Mouse (Mus musculus): Measurements from ENCODE around the gene Dock2. TPM values are rescaled to one million over a fixed set of nuclear protein-coding genes. Genes with fewer than 3 reads are reported as not detected.

Gene Dock2
- polyA plus RNA-seq, 1 experiment from 2014 or later = 3.9 TPM

GRCm38 (mm10) chr11:34397661-34398060 is 386.0 kb downstream of the Dock2 start:
- ATAC-seq = no peak
- Histone ChIP-seq H3K9ac (replicated peaks) (no peak overlapping the region), H3K9me3 (ENCODE audit: low read length) (no peaks in the 10 kb centered on the region), H3K4me3 (ENCODE audit: low read depth, low read length) (no peak overlapping the region), H3K4me2 (ENCODE audit: low read depth, low read length) (no peak overlapping the region), H3K27ac (ENCODE audit: low read depth) (no peak overlapping the region), H3K27me3 (ENCODE audit: insufficient read depth, low read length) (no peaks in the 10 kb centered on the region), H3K36me3 (replicated peaks; ENCODE audit: insufficient read depth, low read length) (no peaks in the 10 kb centered on the region), H3K4me1 (ENCODE audit: insufficient read depth) (no peaks in the 10 kb centered on the region)
- DNase-seq = no peak
- WGBS (ENCODE audit: insufficient replicate concordance) = 75% methylated on average over 5 of the region's 5 CpGs
- no peak for TF ChIP-seq EP300 (IDR thresholded peaks at IDR 0.05; ENCODE audit: low read depth)
- no peak for TF ChIP-seq CTCF (IDR thresholded peaks at IDR 0.05; ENCODE audit: low read depth)

GRCm38 (mm10) chr11:34395802-34396201 is 387.9 kb downstream of the Dock2 start:
- TF ChIP-seq CTCF (IDR thresholded peaks at IDR 0.05; ENCODE audit: low read depth) = no peak
- no peak for TF ChIP-seq EP300 (IDR thresholded peaks at IDR 0.05; ENCODE audit: low read depth)
- DNase-seq = no peak

GRCm38 (mm10) chr11:34392105-34392504 is 391.6 kb downstream of the Dock2 start:
- TF ChIP-seq CTCF (IDR thresholded peaks at IDR 0.05; ENCODE audit: low read depth) = no peak
- no peak for TF ChIP-seq EP300 (IDR thresholded peaks at IDR 0.05; ENCODE audit: low read depth)
- H3K4me1 ChIP-seq (ENCODE audit: insufficient read depth) = no peaks in the 10 kb centered on the region
- H3K4me2 ChIP-seq (ENCODE audit: low read depth, low read length) = no peak overlapping the region
- DNase-seq = no peak
- H3K4me3 ChIP-seq (ENCODE audit: low read depth, low read length) = no peak overlapping the region
- H3K9ac ChIP-seq (replicated peaks) = no peak overlapping the region
- WGBS (ENCODE audit: insufficient replicate concordance) = 64% methylated on average over 4 of the region's 4 CpGs
- no peak for ATAC-seq
- H3K27me3 ChIP-seq (ENCODE audit: insufficient read depth, low read length) = no peaks in the 10 kb centered on the region
- H3K36me3 ChIP-seq (replicated peaks; ENCODE audit: insufficient read depth, low read length) = no peaks in the 10 kb centered on the region
- no peak overlapping the region for H3K27ac ChIP-seq (ENCODE audit: low read depth)
- no peaks in the 10 kb centered on the region for H3K9me3 ChIP-seq (ENCODE audit: low read length)

More at GRCm38 (mm10) chr11:34395802-34396201, 387.9 kb downstream of the Dock2 start:
- Histone ChIP-seq H3K27me3 (ENCODE audit: insufficient read depth, low read length) (no peaks in the 10 kb centered on the region), H3K36me3 (replicated peaks; ENCODE audit: insufficient read depth, low read length) (no peaks in the 10 kb centered on the region), H3K4me3 (ENCODE audit: low read depth, low read length) (no peak overlapping the region), H3K4me2 (ENCODE audit: low read depth, low read length) (no peak overlapping the region), H3K27ac (ENCODE audit: low read depth) (no peak overlapping the region), H3K9ac (replicated peaks) (no peak overlapping the region), H3K9me3 (ENCODE audit: low read length) (no peaks in the 10 kb centered on the region), H3K4me1 (ENCODE audit: insufficient read depth) (no peaks in the 10 kb centered on the region)
- WGBS (ENCODE audit: insufficient replicate concordance) = 44% methylated on average over 3 of the region's 3 CpGs
- ATAC-seq = no peak

DNA sequence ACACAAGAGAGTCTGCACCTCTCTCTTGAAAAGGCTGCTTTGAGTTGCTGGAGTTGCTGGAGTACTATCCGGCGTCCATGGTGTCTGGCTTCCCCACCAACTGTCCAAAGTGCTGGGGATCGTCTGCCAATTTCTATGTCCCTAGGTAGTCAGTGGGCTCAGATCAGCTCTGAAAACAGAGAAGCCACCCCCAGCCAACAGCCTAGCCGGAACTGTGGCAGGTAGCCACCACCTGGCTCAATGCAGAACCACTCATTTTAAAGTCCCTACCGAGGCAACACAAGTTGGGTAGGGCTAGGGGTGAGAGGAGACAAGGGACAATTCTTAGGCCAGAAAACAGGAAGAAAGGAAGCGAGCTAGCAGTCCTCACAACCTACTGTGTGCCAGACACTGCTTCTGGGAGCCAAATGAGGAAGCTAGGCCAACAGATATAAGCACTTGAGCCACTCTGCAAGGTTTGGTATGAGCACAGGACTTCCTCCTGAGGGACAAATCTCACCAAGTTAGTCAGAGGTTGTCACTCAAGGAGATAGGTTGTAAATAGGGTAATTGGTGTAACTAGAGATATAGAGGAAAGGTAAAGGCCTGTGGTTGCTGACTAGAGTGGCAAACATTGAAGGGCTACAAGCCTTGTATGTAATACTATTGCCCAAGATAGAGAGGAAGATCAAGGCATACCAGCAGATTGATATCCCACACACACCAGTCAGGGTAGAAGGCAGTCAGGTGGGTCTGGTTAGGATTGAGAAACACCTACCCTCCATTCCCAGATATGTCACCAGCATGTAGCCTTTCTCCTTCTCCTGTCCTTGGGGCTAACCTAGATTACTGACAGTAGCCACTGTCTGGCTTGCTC is 394.2 kb downstream of the Dock2 start:
- Histone ChIP-seq H3K4me1 (ENCODE audit: insufficient read depth) (no peaks in the 10 kb centered on the region), H3K27ac (ENCODE audit: low read depth) (no peak overlapping the region), H3K9me3 (ENCODE audit: low read length) (no peaks in the 10 kb centered on the region), H3K9ac (replicated peaks) (no peak overlapping the region), H3K27me3 (ENCODE audit: insufficient read depth, low read length) (no peaks in the 10 kb centered on the region), H3K4me3 (ENCODE audit: low read depth, low read length) (no peak overlapping the region), H3K4me2 (ENCODE audit: low read depth, low read length) (no peak overlapping the region), H3K36me3 (replicated peaks; ENCODE audit: insufficient read depth, low read length) (no peaks in the 10 kb centered on the region)
- TF ChIP-seq CTCF (IDR thresholded peaks at IDR 0.05; ENCODE audit: low read depth) (no peak), EP300 (IDR thresholded peaks at IDR 0.05; ENCODE audit: low read depth) (no peak)
- 0 out of 2 replicates have a peak, but pooled peaks have one; percentile 15 for ATAC-seq
- WGBS (ENCODE audit: insufficient replicate concordance) = 60% methylated on average over 6 of the region's 6 CpGs
- peak; percentile 14 for DNase-seq

DNA sequence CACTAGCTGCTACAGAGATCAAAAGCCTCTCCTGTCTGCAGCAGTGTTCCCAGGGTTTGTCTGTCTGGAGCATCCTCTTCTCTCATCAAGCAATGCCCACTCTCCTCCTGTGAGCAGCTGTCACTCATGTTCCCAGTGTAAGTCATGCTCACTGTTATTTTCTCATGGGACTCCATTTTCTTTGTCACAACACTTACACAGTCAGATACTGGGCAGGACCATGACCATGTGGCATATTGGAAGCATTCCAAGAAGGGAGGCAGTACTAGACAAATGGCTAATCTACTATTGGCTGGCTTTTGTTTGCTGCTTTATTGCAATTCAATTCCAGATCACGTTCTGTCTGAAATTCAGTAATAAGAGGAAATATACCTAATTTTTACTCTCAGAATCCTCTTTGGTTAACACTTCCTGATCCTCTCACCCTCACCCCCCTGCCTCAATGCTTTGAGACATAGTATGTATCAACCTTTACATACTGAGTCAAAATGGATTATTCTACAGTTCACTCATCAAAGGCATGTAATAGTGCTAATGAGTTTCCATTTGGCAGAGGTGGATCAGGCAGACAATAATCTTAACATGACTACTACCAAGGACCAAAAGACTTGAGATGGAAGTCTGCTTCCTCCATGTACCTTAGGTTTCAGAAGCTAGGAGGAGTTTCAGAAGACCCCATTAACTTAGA is 398.5 kb downstream of the Dock2 start:
- Histone ChIP-seq H3K9me3 (ENCODE audit: low read length) (no peaks in the 10 kb centered on the region), H3K27ac (ENCODE audit: low read depth) (no peak overlapping the region), H3K36me3 (replicated peaks; ENCODE audit: insufficient read depth, low read length) (no peaks in the 10 kb centered on the region), H3K9ac (replicated peaks) (no peak overlapping the region), H3K4me2 (ENCODE audit: low read depth, low read length) (no peak overlapping the region), H3K4me3 (ENCODE audit: low read depth, low read length) (no peak overlapping the region), H3K4me1 (ENCODE audit: insufficient read depth) (no peaks in the 10 kb centered on the region), H3K27me3 (ENCODE audit: insufficient read depth, low read length) (no peaks in the 10 kb centered on the region)
- TF ChIP-seq CTCF (IDR thresholded peaks at IDR 0.05; ENCODE audit: low read depth) (no peak), EP300 (IDR thresholded peaks at IDR 0.05; ENCODE audit: low read depth) (no peak)
- DNase-seq = no peak
- 55% methylated on average over 1 of the region's 1 CpGs for WGBS (ENCODE audit: insufficient replicate concordance)
- ATAC-seq = no peak

DNA sequence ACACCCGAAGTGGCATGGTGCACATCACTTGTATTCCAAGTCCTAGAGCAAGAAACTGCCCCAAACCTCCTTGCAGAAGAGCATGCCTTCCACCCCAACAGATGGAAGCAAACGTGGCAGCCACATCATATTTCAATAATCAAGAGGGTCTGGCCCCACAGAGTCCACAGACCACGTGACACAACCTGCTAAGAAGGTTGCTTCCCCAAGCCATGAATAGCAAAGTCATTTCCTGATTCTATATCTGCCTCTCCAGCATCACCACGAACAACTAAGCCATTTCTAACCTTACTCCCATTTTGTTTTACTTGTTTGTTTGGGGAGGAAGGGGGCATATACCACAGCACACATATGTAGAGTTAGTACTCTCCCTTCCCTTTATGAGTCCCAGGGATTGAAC is 399.5 kb downstream of the Dock2 start:
- no peak overlapping the region for H3K27ac ChIP-seq (ENCODE audit: low read depth)
- no peaks in the 10 kb centered on the region for H3K27me3 ChIP-seq (ENCODE audit: insufficient read depth, low read length)
- H3K4me3 ChIP-seq (ENCODE audit: low read depth, low read length) = no peak overlapping the region
- TF ChIP-seq EP300 (IDR thresholded peaks at IDR 0.05; ENCODE audit: low read depth) = no peak
- TF ChIP-seq CTCF (IDR thresholded peaks at IDR 0.05; ENCODE audit: low read depth) = no peak
- WGBS (ENCODE audit: insufficient replicate concordance) = 35% methylated on average over 4 of the region's 4 CpGs
- no peak for ATAC-seq
- H3K9me3 ChIP-seq (ENCODE audit: low read length) = no peaks in the 10 kb centered on the region
- no peak overlapping the region for H3K4me2 ChIP-seq (ENCODE audit: low read depth, low read length)
- H3K9ac ChIP-seq (replicated peaks) = no peak overlapping the region
- H3K36me3 ChIP-seq (replicated peaks; ENCODE audit: insufficient read depth, low read length) = no peaks in the 10 kb centered on the region
- no peak for DNase-seq
- H3K4me1 ChIP-seq (ENCODE audit: insufficient read depth) = no peaks in the 10 kb centered on the region

Measured in liver, postnatal 0 days (tissue).